Mouse (Mus musculus): Measurements from ENCODE around the gene Slc6a19.

Gene Slc6a19

GRCm38 (mm10) chr13:73713204-73713603 lies 8.5 kb upstream of the Slc6a19 start:
- DNase-seq (ENCODE audit: low read depth in 2 of 2, low spot score in 2 of 2), result no peak

- DNase-seq (ENCODE audit: low read depth in 2 of 2, low spot score in 2 of 2), result no peak
Measured at GRCm38 (mm10) chr13:73712228-73712627, 7.6 kb upstream of the Slc6a19 start.

- DNase-seq (ENCODE audit: low read depth in 2 of 2, low spot score in 2 of 2), result no peak
Measured at GRCm38 (mm10) chr13:73711803-73712202, 7.1 kb upstream of the Slc6a19 start.

DNA sequence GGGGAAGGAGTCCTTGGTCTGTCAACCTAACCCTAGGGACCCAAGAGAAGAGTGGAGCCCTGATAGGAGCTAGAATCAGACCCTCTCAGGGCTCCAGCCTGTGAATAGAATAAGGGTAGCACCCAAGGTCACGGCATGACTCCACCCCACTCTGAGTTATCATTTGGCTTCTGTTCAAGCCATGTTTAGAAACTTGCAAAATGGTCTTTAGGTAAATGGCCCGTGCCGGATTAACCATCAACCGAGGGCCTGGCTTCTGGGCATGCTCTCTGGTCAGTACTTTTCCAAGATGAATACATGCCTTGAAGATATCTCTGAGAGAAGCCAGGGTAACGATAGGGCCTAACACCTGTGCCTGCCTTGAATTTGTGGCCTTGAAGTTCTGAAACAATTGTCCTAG lies 6.6 kb upstream of the Slc6a19 start:
- DNase-seq (ENCODE audit: low read depth in 2 of 2, low spot score in 2 of 2), result no peak

GRCm38 (mm10) chr13:73709491-73709890 lies 4.8 kb upstream of the Slc6a19 start:
- DNase-seq (ENCODE audit: low read depth in 2 of 2, low spot score in 2 of 2), result peak; percentile 48 to 50

GRCm38 (mm10) chr13:73703486-73703885 lies 1.2 kb downstream of the Slc6a19 start:
- DNase-seq (ENCODE audit: low read depth in 2 of 2, low spot score in 2 of 2), result peak; percentile 59 to 63

- DNase-seq (ENCODE audit: low read depth in 2 of 2, low spot score in 2 of 2), result peak; percentile 74 to 75
Measured at GRCm38 (mm10) chr13:73702776-73703175, 1.9 kb downstream of the Slc6a19 start.

DNA sequence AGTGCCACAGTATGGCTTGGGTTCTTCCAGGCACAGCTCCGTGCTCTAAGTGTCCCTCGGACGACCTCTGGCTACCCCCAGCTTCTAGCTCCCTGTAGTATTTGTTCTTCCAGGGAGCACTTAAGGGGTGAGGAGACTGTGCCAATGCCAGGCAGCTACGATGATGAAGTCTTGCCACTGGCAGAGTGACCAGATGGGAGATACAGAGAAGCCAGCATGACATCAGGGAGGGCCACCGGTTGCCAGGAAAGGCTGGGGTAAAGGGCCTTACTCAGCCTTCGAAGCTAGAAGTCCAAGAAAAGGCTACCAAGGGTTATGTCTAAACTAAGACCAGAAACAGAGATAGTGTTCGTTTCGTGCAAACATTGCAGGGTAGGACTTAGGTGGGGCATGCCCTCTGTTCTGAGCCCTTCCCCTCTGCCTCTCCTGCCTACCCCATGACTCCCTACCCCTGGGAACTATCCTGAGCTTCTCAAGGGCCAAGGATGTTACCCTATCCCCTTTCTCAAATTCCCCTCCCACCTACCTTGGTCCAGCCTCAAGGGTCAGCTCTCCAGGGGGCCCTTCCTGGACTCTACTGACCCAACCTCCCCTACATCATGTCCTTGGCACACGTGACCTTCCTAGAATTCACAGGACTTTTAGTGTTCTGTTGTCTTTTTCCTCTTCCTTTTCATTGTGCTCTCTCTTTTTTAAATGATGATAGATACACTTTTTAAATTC lies 3.3 kb downstream of the Slc6a19 start:
- no peak for DNase-seq (ENCODE audit: low read depth in 2 of 2, low spot score in 2 of 2)

DNA sequence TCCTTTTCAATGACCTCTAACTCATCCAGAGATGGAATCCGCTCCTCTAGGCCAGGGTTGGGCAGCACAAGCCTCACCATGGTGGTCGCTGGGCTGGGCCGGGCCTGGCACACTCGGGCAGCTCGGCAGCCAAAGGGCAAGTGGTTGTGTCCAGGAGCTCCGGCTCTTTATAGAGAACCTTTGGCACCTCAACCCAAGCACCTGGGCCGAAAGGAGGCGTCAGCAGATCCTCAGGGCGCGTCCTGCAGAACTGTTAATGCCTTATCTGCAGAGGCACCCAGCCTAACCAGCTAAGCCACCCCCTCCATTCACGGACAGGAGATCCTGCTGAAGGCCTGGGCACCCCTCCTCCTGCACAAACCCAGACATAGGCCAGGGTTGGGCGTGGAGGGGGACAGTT lies 4.1 kb downstream of the Slc6a19 start:
- DNase-seq (ENCODE audit: low read depth in 2 of 2, low spot score in 2 of 2), result no peak

GRCm38 (mm10) chr13:73699714-73700113 lies 5.0 kb downstream of the Slc6a19 start:
- DNase-seq (ENCODE audit: low read depth in 2 of 2, low spot score in 2 of 2), result no peak

- no peak for DNase-seq (ENCODE audit: low read depth in 2 of 2, low spot score in 2 of 2)
Measured at GRCm38 (mm10) chr13:73696529-73696928, 8.1 kb downstream of the Slc6a19 start.

GRCm38 (mm10) chr13:73694972-73695371 lies 9.7 kb downstream of the Slc6a19 start:
- no peak for DNase-seq (ENCODE audit: low read depth in 2 of 2, low spot score in 2 of 2)

GRCm38 (mm10) chr13:73693333-73693732 lies 11.3 kb downstream of the Slc6a19 start:
- no peak for DNase-seq (ENCODE audit: low read depth in 2 of 2, low spot score in 2 of 2)

DNA sequence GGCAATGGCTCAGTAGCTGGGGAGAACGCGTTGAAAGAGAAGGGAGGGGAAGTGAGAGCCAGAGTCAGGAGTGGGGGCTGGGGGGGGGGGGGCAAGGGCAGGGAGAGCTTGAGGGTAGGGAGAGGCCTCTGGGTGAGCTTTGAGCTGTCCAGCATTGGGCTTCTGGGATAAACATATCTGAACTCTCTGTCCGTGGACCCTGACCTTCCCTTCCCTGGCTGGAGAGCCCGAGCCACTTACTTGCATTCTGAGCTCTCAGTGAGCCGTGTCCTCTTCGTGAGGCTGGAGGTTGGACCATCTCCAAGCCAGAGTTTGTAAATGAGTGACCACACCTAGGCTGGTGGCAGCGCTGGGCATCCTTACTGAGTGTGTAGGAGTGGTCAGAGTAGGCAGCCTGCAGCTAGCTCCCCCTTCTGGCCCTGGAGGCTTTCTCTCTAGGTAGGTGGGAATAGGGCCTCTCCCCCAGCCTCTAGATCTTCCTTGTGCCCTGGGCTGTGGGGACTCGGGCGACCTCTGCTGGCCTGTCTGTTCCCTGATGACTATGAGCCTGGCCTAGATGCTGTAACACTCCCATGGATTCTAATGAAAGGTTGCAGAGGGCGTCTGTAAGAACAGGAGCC lies 12.3 kb downstream of the Slc6a19 start:
- peak; percentile 85 to 88 for DNase-seq (ENCODE audit: low read depth in 2 of 2, low spot score in 2 of 2)

DNA sequence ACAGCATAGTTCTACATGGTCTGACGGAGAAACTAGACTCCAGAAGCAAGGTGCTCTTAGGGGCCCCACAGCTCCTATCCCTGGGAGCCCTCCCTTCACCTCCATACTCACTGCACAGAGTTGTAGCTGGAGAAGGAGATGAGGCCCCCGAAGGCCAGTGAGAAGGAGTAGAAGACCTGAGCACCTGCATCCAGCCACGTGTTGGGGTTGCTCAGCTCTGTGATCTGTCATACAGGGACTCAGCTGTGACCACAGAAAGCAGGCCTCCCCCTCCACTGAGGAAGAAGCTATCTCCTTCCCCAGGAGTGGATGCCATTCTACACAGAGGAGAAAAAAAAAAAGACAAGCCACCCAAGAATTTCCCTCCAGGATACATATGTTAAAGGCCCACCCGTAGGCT lies 15.7 kb downstream of the Slc6a19 start:
- no peak for DNase-seq (ENCODE audit: low read depth in 2 of 2, low spot score in 2 of 2)

GRCm38 (mm10) chr13:73687601-73688000 lies 17.1 kb downstream of the Slc6a19 start:
- no peak for DNase-seq (ENCODE audit: low read depth in 2 of 2, low spot score in 2 of 2)

DNA sequence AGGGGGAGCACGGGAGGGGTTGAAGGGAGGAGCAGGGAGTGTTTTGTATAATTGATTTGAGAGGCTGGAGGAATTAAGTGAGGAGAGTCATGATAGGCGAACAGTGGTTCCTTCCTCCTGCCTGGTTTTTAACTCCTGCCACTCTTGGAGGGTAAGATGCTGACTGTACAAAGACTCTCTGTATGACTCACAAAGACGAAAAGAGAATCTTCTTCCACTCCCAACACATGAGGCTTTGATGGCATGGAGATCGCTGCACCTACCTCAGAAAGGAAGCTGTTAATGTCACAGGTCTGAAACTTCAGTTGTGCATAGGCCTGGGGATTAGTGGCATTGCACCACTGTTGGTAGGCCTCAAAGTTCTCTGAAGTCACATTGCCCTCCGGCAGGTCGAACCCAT lies 19.2 kb downstream of the Slc6a19 start:
- DNase-seq (ENCODE audit: low read depth in 2 of 2, low spot score in 2 of 2), result no peak

- DNase-seq (ENCODE audit: low read depth in 2 of 2, low spot score in 2 of 2), result no peak
Measured at GRCm38 (mm10) chr13:73684412-73684811, 20.3 kb downstream of the Slc6a19 start.

- DNase-seq (ENCODE audit: low read depth in 2 of 2, low spot score in 2 of 2), result no peak
Measured at GRCm38 (mm10) chr13:73683682-73684081, 21.0 kb downstream of the Slc6a19 start.

GRCm38 (mm10) chr13:73682226-73682625 lies 22.4 kb downstream of the Slc6a19 start:
- DNase-seq (ENCODE audit: low read depth in 2 of 2, low spot score in 2 of 2), result peak in 1 of 2 experiments; percentile 20

DNA sequence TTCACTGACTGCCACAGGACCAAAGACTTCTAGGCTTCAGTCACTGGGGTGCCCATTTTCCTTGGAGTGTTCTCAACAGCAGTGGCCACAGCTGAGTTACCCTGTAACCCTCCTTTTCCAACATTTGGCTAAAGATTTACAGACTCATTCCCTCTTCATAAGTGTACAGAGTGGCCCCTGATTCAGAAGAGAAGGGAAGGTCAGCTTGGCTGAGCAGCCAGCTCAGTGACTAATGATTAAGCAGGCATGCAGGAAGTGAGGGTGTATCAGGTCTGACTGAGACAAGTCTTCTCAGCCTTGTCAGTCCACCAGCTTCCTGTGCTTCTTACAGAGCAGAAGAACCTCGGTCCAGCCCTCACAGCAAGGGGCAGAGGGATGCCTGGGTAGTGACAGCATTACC lies 24.3 kb downstream of the Slc6a19 start:
- no peak for DNase-seq (ENCODE audit: low read depth in 2 of 2, low spot score in 2 of 2)

DNA sequence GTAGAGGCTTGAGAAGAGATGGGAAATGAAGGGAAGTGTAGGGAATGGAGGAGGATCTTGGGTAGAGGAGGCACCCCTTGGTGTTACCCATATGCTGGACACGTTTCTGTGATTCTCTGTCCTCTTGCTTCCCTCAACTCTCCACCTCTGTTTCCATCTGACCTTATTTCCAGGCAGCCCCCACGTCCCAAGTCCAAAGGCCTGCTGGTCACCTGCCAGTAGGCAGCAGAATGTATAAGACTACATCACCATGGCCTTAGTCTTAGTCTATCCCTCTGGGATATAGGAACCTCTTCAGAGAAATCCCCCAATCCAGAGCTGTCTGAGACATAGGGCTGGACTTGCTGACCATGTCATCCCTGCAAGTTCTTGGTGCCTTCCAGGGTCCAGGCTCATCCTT lies 25.4 kb downstream of the Slc6a19 start:
- DNase-seq (ENCODE audit: low read depth in 2 of 2, low spot score in 2 of 2), result no peak

GRCm38 (mm10) chr13:73677853-73678252 lies 26.8 kb downstream of the Slc6a19 start, which contains the start of gene Slc6a18:
TSS of gene Slc6a18 (minus strand) at chr13:73678023.
- DNase-seq (ENCODE audit: low read depth in 2 of 2, low spot score in 2 of 2), result no peak
